Mouse (Mus musculus): ENCODE measurements at regions not wholly inside any gene's neighbourhood (a gene's known extent, or its start where the extent isn't known, plus 50 kb on each side); places are given as distances from the start of the nearest gene placed in this dataset.

DNA sequence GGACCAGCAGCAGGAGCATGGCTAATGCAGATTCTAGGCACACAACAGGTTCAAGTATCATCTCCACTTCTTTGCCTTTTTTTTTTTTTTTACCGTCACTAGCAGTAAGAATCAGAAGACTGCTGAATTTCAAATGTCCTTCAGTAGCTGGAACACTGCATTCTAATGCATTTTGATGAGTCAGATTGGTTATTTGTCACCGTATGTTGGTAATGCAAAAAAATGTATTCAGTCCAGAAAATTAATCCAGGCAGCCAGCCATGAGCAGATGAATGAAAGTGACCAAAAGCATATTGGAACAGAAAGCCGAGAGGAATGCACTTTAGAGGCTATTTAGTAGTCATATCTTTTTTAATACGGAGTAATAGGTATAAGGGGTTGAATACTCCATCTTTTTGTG, 322.4 kb upstream of the Pard3b start:
- no peak for DNase-seq (ENCODE audit: inconsistent age in 2 of 2, low spot score in 1 of 2)

DNA sequence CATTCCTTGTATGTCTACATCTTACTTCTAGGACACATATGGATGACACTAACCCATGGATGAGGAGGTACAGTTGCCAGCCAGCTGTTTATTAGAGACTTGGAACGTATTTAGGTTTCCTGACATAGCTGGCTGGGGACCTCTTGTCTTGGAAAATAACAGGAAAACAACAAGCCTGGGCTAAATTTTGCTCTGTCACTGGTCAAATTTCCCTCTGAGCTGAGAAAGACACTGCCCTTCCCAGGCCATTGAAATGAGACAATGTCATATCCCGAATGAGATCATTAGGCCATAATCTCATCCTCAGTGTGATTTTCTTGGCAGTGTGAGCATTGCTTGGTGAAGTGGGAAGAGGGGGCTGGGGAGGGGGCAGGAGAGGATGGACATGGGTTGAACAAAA, 321.9 kb upstream of the Pard3b start:
- no peak for DNase-seq (ENCODE audit: inconsistent age in 2 of 2, low spot score in 1 of 2)

- no peak for DNase-seq (ENCODE audit: inconsistent age in 2 of 2, low spot score in 1 of 2)
Observed at GRCm38 (mm10) chr1:61318042-61318441, 320.6 kb upstream of the Pard3b start.

DNA sequence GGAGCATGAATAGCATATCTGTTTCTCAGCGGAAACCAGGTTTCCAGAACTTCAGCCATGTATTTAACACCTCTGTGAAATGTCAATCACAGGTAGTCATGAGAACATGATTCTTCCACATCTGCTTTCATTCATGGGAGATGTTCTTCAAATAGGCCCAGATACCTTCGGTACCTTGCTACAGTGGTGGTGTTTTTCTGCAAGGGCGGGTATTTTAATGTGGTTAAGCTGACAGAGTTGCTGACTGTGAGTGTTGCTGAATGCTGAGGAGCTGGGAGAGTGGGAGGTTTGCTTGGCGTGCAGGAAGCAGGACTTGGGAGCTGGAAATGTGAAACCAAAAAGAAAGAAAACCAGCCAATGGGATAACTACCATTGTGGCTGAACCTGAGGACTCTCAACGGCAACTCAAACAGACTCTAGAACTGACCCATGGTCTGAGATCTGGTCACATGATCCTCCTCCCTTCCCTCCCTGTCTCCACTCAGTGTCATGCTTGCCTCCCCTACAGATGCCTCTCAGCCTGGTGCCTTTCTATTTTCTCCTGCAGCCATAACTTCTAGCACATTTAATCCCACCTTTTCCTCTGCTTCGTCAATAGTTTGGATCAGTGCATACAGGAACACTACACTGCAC, 317.0 kb upstream of the Pard3b start:
- DNase-seq (ENCODE audit: inconsistent age in 2 of 2, low spot score in 1 of 2) = no peak

GRCm38 (mm10) chr1:61331456-61331855, 307.2 kb upstream of the Pard3b start:
- DNase-seq (ENCODE audit: inconsistent age in 2 of 2, low spot score in 1 of 2) = no peak

DNA sequence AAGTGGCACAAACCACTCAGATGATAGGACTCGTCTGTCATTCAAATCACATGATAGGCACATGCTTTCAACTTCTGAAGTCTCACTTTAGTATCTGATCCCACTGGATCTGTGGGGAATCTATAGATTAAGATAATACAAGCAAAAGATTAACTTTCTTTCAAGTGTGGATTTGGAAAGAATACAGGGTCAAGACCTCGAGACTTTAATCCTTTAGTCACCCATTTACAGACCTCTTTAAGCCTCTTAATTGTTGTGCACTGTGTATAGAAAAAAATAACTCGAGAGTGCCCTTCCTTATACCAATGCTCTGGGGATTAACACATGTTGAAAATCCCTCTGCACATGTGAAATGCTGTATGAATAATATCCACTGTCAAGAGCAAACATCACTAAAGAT, 306.7 kb upstream of the Pard3b start:
- DNase-seq (ENCODE audit: inconsistent age in 2 of 2, low spot score in 1 of 2) = no peak

DNA sequence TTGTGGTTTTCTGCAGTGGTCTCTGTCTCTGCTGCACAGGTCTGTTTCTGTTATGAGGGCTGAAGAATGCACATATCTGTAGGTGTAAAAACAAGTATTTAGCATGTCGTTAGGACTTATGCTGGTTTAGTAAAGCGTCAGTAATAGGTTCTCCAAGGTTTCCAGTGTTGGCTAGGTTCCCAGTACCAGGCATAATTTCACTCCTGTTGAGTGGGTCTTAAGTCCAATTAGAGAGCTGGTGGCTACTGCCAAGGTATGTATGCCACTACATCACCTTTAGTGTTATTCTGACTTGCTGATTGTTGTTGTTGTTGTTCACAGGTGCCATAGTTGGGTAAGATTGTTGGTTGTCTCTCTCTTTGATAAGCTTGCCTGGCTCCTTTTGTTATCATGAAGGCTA, 302.3 kb upstream of the Pard3b start:
- DNase-seq (ENCODE audit: inconsistent age in 2 of 2, low spot score in 1 of 2) = no peak

DNA sequence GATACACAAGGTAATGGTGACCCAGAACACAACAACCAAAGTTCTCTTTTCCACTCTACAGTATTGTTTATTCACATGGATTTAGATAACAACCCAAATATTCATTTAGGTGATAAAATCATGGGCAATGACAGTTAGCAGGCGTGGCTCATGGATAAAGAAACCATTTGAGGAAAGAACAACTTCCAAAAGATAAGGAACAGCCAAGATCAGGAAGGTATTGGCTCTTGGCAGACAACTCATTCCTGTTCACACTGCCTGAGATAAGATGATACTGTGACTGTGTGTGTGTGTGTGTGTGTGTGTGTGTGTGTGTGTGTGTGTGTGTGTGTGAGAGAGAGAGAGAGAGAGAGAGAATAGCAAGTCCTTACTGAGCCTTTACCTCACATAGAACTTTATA, 285.7 kb upstream of the Pard3b start:
- DNase-seq (ENCODE audit: inconsistent age in 2 of 2, low spot score in 1 of 2) = no peak

- DNase-seq (ENCODE audit: inconsistent age in 2 of 2, low spot score in 1 of 2) = no peak
Observed at GRCm38 (mm10) chr1:61353481-61353880, 285.1 kb upstream of the Pard3b start.

- no peak for DNase-seq (ENCODE audit: inconsistent age in 2 of 2, low spot score in 1 of 2)
Observed at GRCm38 (mm10) chr1:61355241-61355640, 283.4 kb upstream of the Pard3b start.

DNA sequence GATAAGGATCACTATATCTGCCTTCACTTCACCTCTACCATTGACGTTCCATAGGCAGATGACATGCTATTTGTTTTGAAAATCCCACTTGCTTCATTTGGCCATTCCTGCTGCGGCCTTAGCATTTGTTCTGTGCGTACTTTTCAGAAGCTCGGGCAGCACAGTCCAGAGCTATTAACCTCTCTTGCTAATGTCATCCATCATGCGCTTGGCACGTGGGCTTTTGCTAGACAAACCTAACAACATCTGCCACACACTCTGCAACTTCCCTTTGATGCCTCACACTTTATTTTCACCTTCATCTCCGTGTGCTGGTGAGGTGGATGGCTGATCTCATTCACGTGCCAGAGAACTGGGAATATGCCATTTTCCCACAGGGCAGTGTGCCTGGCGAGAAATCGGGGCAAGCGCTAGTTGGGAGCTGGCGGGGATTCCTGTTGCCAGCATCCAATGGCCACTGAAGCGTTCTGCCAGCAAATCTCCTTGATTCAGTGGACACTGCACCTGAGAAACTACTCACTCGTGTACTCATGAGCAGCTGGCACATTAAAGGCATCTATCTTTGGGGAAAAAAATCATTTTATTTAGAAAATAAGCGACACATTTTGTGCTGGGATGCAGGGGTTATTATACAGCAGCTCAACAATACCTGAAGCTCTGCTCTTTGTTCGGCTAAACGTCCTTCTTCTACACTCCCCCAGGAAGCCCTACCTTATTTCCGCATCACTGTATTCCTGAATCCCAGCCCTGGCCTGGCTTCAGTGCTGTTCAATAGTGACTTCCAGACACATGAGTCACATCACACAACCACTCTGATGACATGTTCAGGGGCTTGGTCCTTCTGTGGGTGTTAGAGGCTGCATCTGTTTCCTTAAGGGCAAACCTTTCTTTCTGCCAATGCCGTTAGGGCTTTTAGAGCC, 279.4 kb upstream of the Pard3b start:
- no peak for DNase-seq (ENCODE audit: inconsistent age in 2 of 2, low spot score in 1 of 2)

DNA sequence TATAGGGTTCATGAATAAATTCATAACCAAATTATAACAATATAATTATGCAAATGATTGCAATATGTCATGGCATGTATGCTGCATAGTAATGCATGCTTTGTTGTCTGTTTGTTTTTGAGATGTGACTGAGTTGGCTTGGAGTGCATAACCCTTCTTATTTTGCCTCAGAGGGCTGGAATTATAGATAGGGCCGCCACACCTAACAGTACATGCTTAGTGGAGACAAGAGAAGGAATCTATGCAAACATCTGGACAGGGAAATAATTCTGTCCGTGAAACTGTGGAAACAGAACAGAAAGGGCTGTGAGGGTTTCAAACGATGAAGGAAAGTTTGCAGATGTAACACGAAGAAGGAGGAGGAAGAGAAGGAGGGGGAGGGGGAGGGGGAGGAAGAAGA, 266.0 kb upstream of the Pard3b start:
- DNase-seq (ENCODE audit: inconsistent age in 2 of 2, low spot score in 1 of 2) = no peak

GRCm38 (mm10) chr1:61373661-61374491, 264.7 kb upstream of the Pard3b start:
- peak; percentile 68 to 79 for DNase-seq (ENCODE audit: inconsistent age in 2 of 2, low spot score in 1 of 2)

- peak in 1 of 2 experiments; percentile 51 for DNase-seq (ENCODE audit: inconsistent age in 2 of 2, low spot score in 1 of 2)
Observed at GRCm38 (mm10) chr1:61376417-61376816, 262.2 kb upstream of the Pard3b start.

- DNase-seq (ENCODE audit: inconsistent age in 2 of 2, low spot score in 1 of 2) = peak; percentile 60 to 87
Observed at GRCm38 (mm10) chr1:61377070-61377469, 261.6 kb upstream of the Pard3b start.

DNA sequence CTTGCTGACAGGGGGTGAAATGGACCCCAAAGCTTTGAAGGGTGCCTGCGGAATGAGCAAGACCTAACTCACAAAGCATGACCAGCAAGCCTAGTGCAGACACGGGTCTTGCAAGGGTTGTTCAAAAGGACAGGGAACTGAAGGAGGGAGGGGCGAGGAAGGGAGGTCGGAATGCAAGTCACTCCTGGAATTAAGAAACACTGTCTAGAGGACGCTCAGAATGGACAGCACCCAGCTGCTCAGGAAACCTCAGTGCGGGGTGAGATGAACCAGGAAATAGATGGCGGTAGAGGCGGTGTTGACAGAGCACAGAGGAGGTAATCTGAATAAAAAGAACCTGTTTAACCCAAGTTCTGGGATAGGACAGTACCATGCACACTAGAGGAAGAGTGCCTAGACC, 260.4 kb upstream of the Pard3b start:
- DNase-seq (ENCODE audit: inconsistent age in 2 of 2, low spot score in 1 of 2) = no peak

DNA sequence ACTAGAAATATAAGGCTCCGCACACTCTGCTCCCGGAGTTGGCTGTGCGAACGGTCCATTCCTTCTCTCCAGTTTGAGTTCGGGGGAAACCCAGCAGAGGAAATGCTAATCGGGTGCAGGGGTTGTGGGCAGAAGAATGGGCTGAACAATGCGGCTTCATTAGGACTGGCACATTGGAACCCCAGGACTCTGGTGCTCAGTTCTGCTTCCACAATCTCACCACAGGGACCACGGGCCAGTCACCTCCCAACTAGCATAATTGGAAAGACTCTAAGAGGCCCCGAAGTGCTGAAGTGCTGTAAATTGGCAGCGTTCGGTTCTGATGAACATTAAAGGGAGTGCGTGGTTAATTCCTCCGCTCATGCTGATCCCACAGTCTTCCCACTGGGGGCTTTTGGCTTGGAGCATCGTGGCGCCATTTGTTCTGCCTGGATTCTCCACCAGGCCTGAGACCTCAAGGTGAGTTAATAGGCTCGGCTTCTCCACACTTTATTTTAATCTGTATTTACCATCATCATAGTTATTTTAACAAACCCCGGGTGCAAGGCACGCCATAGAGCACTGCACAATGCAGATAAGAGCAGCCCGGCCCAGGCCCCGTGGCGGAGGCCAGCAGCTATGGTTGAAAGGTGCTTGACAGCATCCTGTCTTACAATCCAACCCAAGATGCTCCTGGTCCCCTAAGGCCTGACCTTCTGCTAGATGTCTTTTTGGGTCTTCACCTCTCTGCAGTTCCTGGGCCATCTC, 258.7 kb upstream of the Pard3b start:
- no peak for DNase-seq (ENCODE audit: inconsistent age in 2 of 2, low spot score in 1 of 2)

- DNase-seq (ENCODE audit: inconsistent age in 2 of 2, low spot score in 1 of 2) = no peak
Observed at GRCm38 (mm10) chr1:61387587-61387986, 251.0 kb upstream of the Pard3b start.

- DNase-seq (ENCODE audit: inconsistent age in 2 of 2, low spot score in 1 of 2) = no peak
Observed at GRCm38 (mm10) chr1:61397796-61398195, 240.8 kb upstream of the Pard3b start.

DNA sequence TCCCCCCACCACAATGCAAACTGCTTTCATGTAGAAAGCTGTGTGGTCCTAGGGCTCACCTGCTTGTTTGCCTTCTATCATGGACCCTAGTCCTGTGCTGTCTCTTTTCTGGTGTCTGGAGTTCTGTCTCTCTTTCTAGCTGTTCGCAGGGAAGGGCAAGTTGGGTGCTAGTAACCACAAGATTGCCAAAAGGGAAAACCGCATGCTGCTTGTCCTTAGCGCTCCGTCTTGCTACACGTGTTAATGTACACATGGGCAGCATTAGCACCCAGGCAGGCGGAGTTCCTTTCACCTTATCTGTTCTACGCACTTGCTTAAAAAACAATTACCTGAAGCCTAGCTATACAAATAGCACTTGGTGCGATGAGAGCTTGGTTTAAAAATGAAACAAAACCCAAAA, 236.3 kb upstream of the Pard3b start:
- DNase-seq (ENCODE audit: inconsistent age in 2 of 2, low spot score in 1 of 2) = peak in 1 of 2 experiments; percentile 37

- peak in 1 of 2 experiments; percentile 21 for DNase-seq (ENCODE audit: inconsistent age in 2 of 2, low spot score in 1 of 2)
Observed at GRCm38 (mm10) chr1:61407201-61407600, 231.4 kb upstream of the Pard3b start.

All from adrenal gland, adult (tissue).